Mouse (Mus musculus) hindbrain, embryonic 12.5 days (tissue): ENCODE data around the gene Alox12. TPM values are rescaled to one million over a fixed set of nuclear protein-coding genes. Genes with fewer than 3 reads are reported as not detected.

Experiments used
- ATAC-seq: fragments of 200-750 bp; cut with Nextera tagmentation; 2 replicates; pipeline ENCODE4 v1.8.0; 2017; ENCODE audit warnings: moderate TSS enrichment; ENCODE audit not compliant: low FRiP score
- H3K27ac ChIP-seq: fragments of 300-500 bp; sonication (generic); 2 replicates; pipeline ENCODE4 v1.5.1; 2016; ENCODE audit warnings: mild to moderate bottlenecking
- H3K27me3 ChIP-seq: fragments of 300-500 bp; sonication (generic); 2 replicates; pipeline ENCODE4 v1.6.1; 2016; ENCODE audit warnings: mild to moderate bottlenecking
- H3K36me3 ChIP-seq: fragments of 300-500 bp; sonication (generic); 2 replicates; pipeline ENCODE4 v1.6.1; 2016; ENCODE audit warnings: mild to moderate bottlenecking
- H3K4me1 ChIP-seq: fragments of 300-500 bp; sonication (generic); 2 replicates; pipeline ENCODE4 v1.6.1; 2016
- H3K4me2 ChIP-seq: fragments of 300-500 bp; sonication (generic); replicated peaks from 2 replicates; pipeline ENCODE4 v1.6.1; 2016; ENCODE audit warnings: mild to moderate bottlenecking
- H3K4me3 ChIP-seq: fragments of 300-500 bp; sonication (generic); 2 replicates; pipeline ENCODE4 v1.5.1; 2016; ENCODE audit warnings: mild to moderate bottlenecking
- H3K9ac ChIP-seq: fragments of 300-500 bp; sonication (generic); 2 replicates; pipeline ENCODE4 v1.6.1; 2016; ENCODE audit warnings: mild to moderate bottlenecking, moderate library complexity
- H3K9me3 ChIP-seq: fragments of 300-500 bp; sonication (generic); replicated peaks from 2 replicates; pipeline ENCODE4 v1.6.1; 2016; ENCODE audit warnings: mild to moderate bottlenecking
- WGBS: fragments of 180-500 bp; shearing (Covaris S2); methylation state at CpG from one replicate; pipeline ENCODE4 v1.1.7; 2016; 5-methylcytosine and 5-hydroxymethylcytosine counted together
- polyA plus RNA-seq: library from polyadenylated mRNA; unstranded; fragments of >200 nt; fragmentation: Nextera tagmentation; extraction: Ambion mirVana; gene quantifications from 2 replicates; pipeline ENCODE4 v1.2.1, GENCODE M21; 2016

Gene Alox12
- polyA plus RNA-seq, 1 experiment from 2014 or later, result 2.2 TPM

- no peaks in the 10 kb centered on the region for H3K9me3 ChIP-seq
- H3K27me3 ChIP-seq, result no peaks in the 10 kb centered on the region
- H3K9ac ChIP-seq, result no peak overlapping the region
- 85% methylated on average over 7 of the region's 7 CpGs for WGBS
- no peak for ATAC-seq
- no peak overlapping the region for H3K4me2 ChIP-seq
- no peaks in the 10 kb centered on the region for H3K36me3 ChIP-seq
- no peaks in the 10 kb centered on the region for H3K4me1 ChIP-seq
- no peak overlapping the region for H3K27ac ChIP-seq
- no peak overlapping the region for H3K4me3 ChIP-seq
These were observed 16.5 kb upstream of the Alox12 start for GRCm38 (mm10) chr11:70271641-70272040.

GRCm38 (mm10) chr11:70266405-70266804 lies 11.3 kb upstream of the Alox12 start:
- Histone ChIP-seq H3K4me3 (no peak overlapping the region), H3K27me3 (peaks cover 5% of the 10 kb centered on the region; the same call in 1 of the 2 replicates), H3K4me1 (no peaks in the 10 kb centered on the region), H3K9ac (no peak overlapping the region), H3K9me3 (no peaks in the 10 kb centered on the region), H3K4me2 (no peak overlapping the region), H3K27ac (no peak overlapping the region), H3K36me3 (no peaks in the 10 kb centered on the region)
- ATAC-seq, result no peak
- WGBS, result 92% methylated on average over 1 of the region's 1 CpGs

GRCm38 (mm10) chr11:70265819-70266218 lies 10.7 kb upstream of the Alox12 start:
- Histone ChIP-seq H3K9ac (no peak overlapping the region), H3K9me3 (no peaks in the 10 kb centered on the region), H3K4me2 (no peak overlapping the region), H3K36me3 (no peaks in the 10 kb centered on the region), H3K4me1 (no peaks in the 10 kb centered on the region), H3K27ac (no peak overlapping the region), H3K27me3 (peaks cover 5% of the 10 kb centered on the region; the same call in 1 of the 2 replicates), H3K4me3 (no peak overlapping the region)
- ATAC-seq, result no peak
- WGBS, result 75% methylated on average over 4 of the region's 4 CpGs

GRCm38 (mm10) chr11:70265252-70265651 lies 10.1 kb upstream of the Alox12 start:
- Histone ChIP-seq H3K4me3 (no peak overlapping the region), H3K9ac (no peak overlapping the region), H3K27ac (no peak overlapping the region), H3K9me3 (no peaks in the 10 kb centered on the region), H3K4me1 (no peaks in the 10 kb centered on the region), H3K36me3 (no peaks in the 10 kb centered on the region), H3K4me2 (no peak overlapping the region), H3K27me3 (peaks cover 5% of the 10 kb centered on the region; the same call in 1 of the 2 replicates)
- no peak for ATAC-seq
- WGBS, result 58% methylated on average over 3 of the region's 3 CpGs

GRCm38 (mm10) chr11:70259035-70259434 lies 3.9 kb upstream of the Alox12 start:
- H3K4me1 ChIP-seq, result peaks cover 10% of the 10 kb centered on the region
- no peaks in the 10 kb centered on the region for H3K36me3 ChIP-seq
- no peak overlapping the region for H3K9ac ChIP-seq
- H3K4me2 ChIP-seq, result no peak overlapping the region
- peaks cover 28% of the 10 kb centered on the region for H3K27me3 ChIP-seq
- H3K4me3 ChIP-seq, result no peak overlapping the region
- no peaks in the 10 kb centered on the region for H3K9me3 ChIP-seq
- no peak overlapping the region for H3K27ac ChIP-seq
- no peak for ATAC-seq
- WGBS, result 89% methylated on average over 4 of the region's 4 CpGs

GRCm38 (mm10) chr11:70254337-70254736 lies 816 bp downstream of the Alox12 start:
- peaks cover 67% of the 10 kb centered on the region for H3K27me3 ChIP-seq
- no peak overlapping the region for H3K9ac ChIP-seq

GRCm38 (mm10) chr11:70251853-70252252 lies 3.3 kb downstream of the Alox12 start:
- H3K27ac ChIP-seq, result no peak overlapping the region
- peaks cover 69% of the 10 kb centered on the region for H3K27me3 ChIP-seq
- WGBS, result 82% methylated on average over 8 of the region's 8 CpGs
- H3K9ac ChIP-seq, result no peak overlapping the region
- no peak for ATAC-seq
- peaks cover 10% of the 10 kb centered on the region for H3K4me1 ChIP-seq
- no peak overlapping the region for H3K4me2 ChIP-seq
- H3K4me3 ChIP-seq, result no peak overlapping the region
- H3K9me3 ChIP-seq, result no peaks in the 10 kb centered on the region
- H3K36me3 ChIP-seq, result no peaks in the 10 kb centered on the region

More at GRCm38 (mm10) chr11:70254337-70254736, 816 bp downstream of the Alox12 start:
- H3K36me3 ChIP-seq, result no peaks in the 10 kb centered on the region
- H3K4me3 ChIP-seq, result peak overlapping the region; percentile 20
- 4% methylated on average over 18 of the region's 18 CpGs for WGBS
- no peaks in the 10 kb centered on the region for H3K9me3 ChIP-seq
- peaks cover 10% of the 10 kb centered on the region for H3K4me1 ChIP-seq
- peak overlapping the region; percentile 46 for H3K4me2 ChIP-seq
- no peak for ATAC-seq
- no peak overlapping the region for H3K27ac ChIP-seq

GRCm38 (mm10) chr11:70250150-70250549 lies 5.0 kb downstream of the Alox12 start:
- Histone ChIP-seq H3K27me3 (peaks cover 67% of the 10 kb centered on the region), H3K36me3 (no peaks in the 10 kb centered on the region), H3K4me3 (no peak overlapping the region), H3K27ac (no peak overlapping the region), H3K4me2 (no peak overlapping the region), H3K9me3 (no peaks in the 10 kb centered on the region), H3K4me1 (peaks cover 10% of the 10 kb centered on the region), H3K9ac (no peak overlapping the region)
- 67% methylated on average over 11 of the region's 11 CpGs for WGBS
- no peak for ATAC-seq

- ATAC-seq, result no peak
- Histone ChIP-seq H3K4me2 (no peak overlapping the region), H3K4me3 (no peak overlapping the region), H3K9ac (no peak overlapping the region), H3K27me3 (peaks cover 39% of the 10 kb centered on the region), H3K4me1 (no peaks in the 10 kb centered on the region), H3K27ac (no peak overlapping the region), H3K9me3 (no peaks in the 10 kb centered on the region), H3K36me3 (no peaks in the 10 kb centered on the region)
- 51% methylated on average over 9 of the region's 9 CpGs for WGBS
These were observed 7.9 kb downstream of the Alox12 start for GRCm38 (mm10) chr11:70247136-70247845.

- H3K4me3 ChIP-seq, result no peak overlapping the region
- 74% methylated on average over 11 of the region's 11 CpGs for WGBS
- ATAC-seq, result no peak
- no peak overlapping the region for H3K9ac ChIP-seq
- H3K36me3 ChIP-seq, result no peaks in the 10 kb centered on the region
- no peak overlapping the region for H3K4me2 ChIP-seq
- H3K9me3 ChIP-seq, result no peaks in the 10 kb centered on the region
- H3K27ac ChIP-seq, result no peak overlapping the region
- peaks cover 12% of the 10 kb centered on the region; the same call in 1 of the 2 replicates for H3K27me3 ChIP-seq
- H3K4me1 ChIP-seq, result peaks cover 16% of the 10 kb centered on the region
These were observed 12.6 kb downstream of the Alox12 start for GRCm38 (mm10) chr11:70242591-70242990.

- ATAC-seq, result peak; percentile 26
- WGBS, result 0% methylated on average over 34 of the region's 35 CpGs
- Histone ChIP-seq H3K9me3 (no peaks in the 10 kb centered on the region), H3K36me3 (peaks cover 14% of the 10 kb centered on the region), H3K27ac (peak within 1 kb of the TSS; percentile 85), H3K27me3 (no peaks in the 10 kb centered on the region), H3K4me1 (peaks cover 26% of the 10 kb centered on the region), H3K9ac (peak within 1 kb of the TSS; percentile 92), H3K4me3 (peak within 1 kb of the TSS; percentile 91), H3K4me2 (peak within 1 kb of the TSS; percentile 98)
These were observed 15.4 kb downstream of the Alox12 start, which contains the start of the genes Gm21988 and Rnasek for GRCm38 (mm10) chr11:70239541-70240279. Gene Gm21988 (minus strand): TSS chr11:70239830. Gene Rnasek (minus strand): TSS chr11:70239842.

- H3K4me2 ChIP-seq, result peak overlapping the region; percentile 98
- H3K4me1 ChIP-seq, result peaks cover 26% of the 10 kb centered on the region
- H3K9ac ChIP-seq, result peak overlapping the region; percentile 92
- H3K27me3 ChIP-seq, result no peaks in the 10 kb centered on the region
- H3K4me3 ChIP-seq, result peak overlapping the region; percentile 91
- H3K36me3 ChIP-seq, result peaks cover 21% of the 10 kb centered on the region
- no peak for ATAC-seq
- WGBS, result 12% methylated on average over 23 of the region's 23 CpGs
- peak overlapping the region; percentile 92 for H3K27ac ChIP-seq
- no peaks in the 10 kb centered on the region for H3K9me3 ChIP-seq
These were observed 16.3 kb downstream of the Alox12 start for GRCm38 (mm10) chr11:70238591-70239440.
